ENCODE assay signal across 20 mouse cellular contexts in the genomic region with DNA sequence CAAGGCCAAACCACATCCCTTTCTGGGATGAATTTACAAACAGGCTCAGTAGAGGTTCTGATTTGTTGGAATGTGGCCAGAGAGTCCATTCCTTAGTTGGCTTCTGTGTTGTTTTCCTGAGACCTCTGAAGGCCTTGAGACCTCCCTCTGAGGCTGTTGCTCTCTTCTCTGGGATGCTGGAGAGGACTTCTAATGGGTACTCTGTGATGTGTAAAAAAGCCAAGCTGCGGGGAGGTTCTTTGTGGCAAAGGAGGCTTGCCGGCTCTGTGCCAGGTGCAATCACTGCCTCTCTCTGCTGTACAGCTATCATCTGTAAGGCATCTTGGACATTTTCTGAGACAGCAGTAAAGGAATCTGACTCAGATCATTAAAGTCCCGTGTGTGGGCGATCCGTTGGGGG.
A peak's percentile ranks its signal among the peaks of the same experiment; 100 is the strongest.
DNase-seq lines count a peak whose midpoint lies in the region; ATAC-seq and TF ChIP-seq lines count a peak whose summit lies in the region.
"Had no signal": no experiment of that assay in that cellular context is flagged by ENCODE, and none has a peak within 500 bp of the region (broad histone marks: within the 10 kb centered on the region; RNA-seq: fewer than 3 reads in every experiment).

No protein-coding gene starts in this region.

- no peak overlapping the region for H3K4me3 ChIP-seq in liver, postnatal 0 days (ENCODE audit: low read depth, low read length)
- H3K4me3 ChIP-seq: erythroblast, embryonic 14.5 days; forebrain, embryonic 15.5 days; hindbrain, embryonic 15.5 days; neural tube, embryonic 13.5 days had no signal

- no peak overlapping the region for H3K27ac ChIP-seq in liver, postnatal 0 days (ENCODE audit: low read depth)
- H3K27ac ChIP-seq: forebrain, embryonic 15.5 days; hindbrain, embryonic 15.5 days; neural tube, embryonic 13.5 days had no signal

- TF ChIP-seq EP300 in liver, postnatal 0 days (IDR thresholded peaks at IDR 0.05; ENCODE audit: low read depth): no peak

- 68% methylated on average over 5 of the region's 5 CpGs for WGBS in liver, postnatal 0 days (ENCODE audit: insufficient replicate concordance)

- H3K9ac ChIP-seq in liver, postnatal 0 days (replicated peaks): no peak overlapping the region
- H3K9ac ChIP-seq: forebrain, embryonic 15.5 days; hindbrain, embryonic 15.5 days; neural tube, embryonic 13.5 days had no signal

- peak; percentile 49 to 50 for DNase-seq in cerebellum, postnatal 10 days
- no peak for DNase-seq in cerebellum, adult 9-11 months
- DNase-seq in left cerebral cortex, postnatal 4 days: peak; percentile 13
- DNase-seq in left cerebral cortex, adult 11 months (ENCODE audit: low spot score): no peak
- peak; percentile 10 for DNase-seq in ovary, postnatal 36 days (ENCODE audit: low spot score)
- DNase-seq in ovary, postnatal 10 days (ENCODE audit: low spot score): no peak
- DNase-seq in urinary bladder, adult 18-20 months (ENCODE audit: low spot score in 2 of 2): no peak
- no peak for DNase-seq in liver, postnatal 0 days
- DNase-seq: adrenal gland, postnatal 25 days; cerebellum, adult 2 months; heart, postnatal 14 days; kidney, postnatal 36 days; lung, postnatal 10 days had no signal

- H3K4me1 ChIP-seq in liver, postnatal 0 days (ENCODE audit: insufficient read depth): no peaks in the 10 kb centered on the region
- H3K4me1 ChIP-seq: forebrain, embryonic 15.5 days; hindbrain, embryonic 15.5 days had no signal

- H3K36me3 ChIP-seq in liver, postnatal 0 days (replicated peaks; ENCODE audit: insufficient read depth, low read length): no peaks in the 10 kb centered on the region
- H3K36me3 ChIP-seq: forebrain, embryonic 15.5 days; hindbrain, embryonic 15.5 days; neural tube, embryonic 13.5 days had no signal

- H3K9me3 ChIP-seq in liver, postnatal 0 days (ENCODE audit: low read length): no peaks in the 10 kb centered on the region
- H3K9me3 ChIP-seq: forebrain, embryonic 15.5 days; hindbrain, embryonic 15.5 days; neural tube, embryonic 13.5 days had no signal

- no peak overlapping the region for H3K4me2 ChIP-seq in liver, postnatal 0 days (ENCODE audit: low read depth, low read length)
- H3K4me2 ChIP-seq: forebrain, embryonic 15.5 days; heart, embryonic 11.5 days; hindbrain, embryonic 15.5 days; neural tube, embryonic 13.5 days had no signal

- ATAC-seq in liver, postnatal 0 days: no peak
- ATAC-seq: activated CD4-positive, CD25-positive, alpha-beta regulatory T cell, adult 4 months; forebrain, embryonic 15.5 days; intestine, postnatal 0 days had no signal

- intact Hi-C loops in left cerebral cortex, postnatal 4 days (cut with DNase I): no loop called here

- no peaks in the 10 kb centered on the region for H3K27me3 ChIP-seq in liver, postnatal 0 days (ENCODE audit: insufficient read depth, low read length)
- H3K27me3 ChIP-seq: forebrain, embryonic 15.5 days; hindbrain, embryonic 15.5 days; neural tube, embryonic 13.5 days had no signal

- no peak for TF ChIP-seq CTCF in liver, postnatal 0 days (IDR thresholded peaks at IDR 0.05; ENCODE audit: low read depth)

Comparison
In these comparisons a context has a peak if more than half of its experiments do, and no peak if none do; other contexts are left out.
1. DNase-seq: peak in cerebellum, postnatal 10 days (2 of 2), left cerebral cortex, postnatal 4 days (single experiment) and ovary, postnatal 36 days (single experiment); none in cerebellum, adult 9-11 months (single experiment), left cerebral cortex, adult 11 months (single experiment), ovary, postnatal 10 days (single experiment), urinary bladder, adult 18-20 months (0 of 2) and liver, postnatal 0 days (single experiment).